Mouse (Mus musculus): Measurements from ENCODE around the gene Gria1.

The Gria1 gene

GRCm38 (mm10) chr11:57162931-57163330 is 151.7 kb downstream of the Gria1 start:
- no peak for DNase-seq (ENCODE audit: low read depth, low spot score)

GRCm38 (mm10) chr11:57170058-57170457 is 158.9 kb downstream of the Gria1 start:
- DNase-seq (ENCODE audit: low read depth, low spot score): no peak

- DNase-seq (ENCODE audit: low read depth, low spot score): no peak
These were observed 163.0 kb downstream of the Gria1 start for GRCm38 (mm10) chr11:57174165-57174564.

DNA sequence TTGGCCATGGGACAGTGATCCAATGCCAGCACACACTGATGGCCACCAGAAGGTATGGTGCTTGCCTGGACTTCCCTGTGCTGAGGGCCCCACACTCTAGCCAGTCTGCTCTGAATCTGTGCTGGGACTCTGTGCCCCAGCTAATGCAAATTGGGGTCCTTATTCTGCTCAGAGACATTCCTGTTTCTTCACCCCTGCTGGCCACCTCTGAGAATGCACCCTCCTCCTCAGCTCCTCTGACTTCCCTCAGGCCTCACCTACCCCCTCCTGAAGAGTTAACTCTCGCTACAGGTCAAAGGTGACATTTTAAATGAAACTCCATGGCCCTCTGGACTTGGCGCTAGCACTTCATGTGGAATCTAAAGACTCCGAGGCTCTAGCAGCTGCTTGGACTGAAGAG is 165.4 kb downstream of the Gria1 start:
- DNase-seq (ENCODE audit: low read depth, low spot score): peak; percentile 47

- DNase-seq (ENCODE audit: low read depth, low spot score): no peak
These were observed 173.0 kb downstream of the Gria1 start for GRCm38 (mm10) chr11:57184216-57184615.

DNA sequence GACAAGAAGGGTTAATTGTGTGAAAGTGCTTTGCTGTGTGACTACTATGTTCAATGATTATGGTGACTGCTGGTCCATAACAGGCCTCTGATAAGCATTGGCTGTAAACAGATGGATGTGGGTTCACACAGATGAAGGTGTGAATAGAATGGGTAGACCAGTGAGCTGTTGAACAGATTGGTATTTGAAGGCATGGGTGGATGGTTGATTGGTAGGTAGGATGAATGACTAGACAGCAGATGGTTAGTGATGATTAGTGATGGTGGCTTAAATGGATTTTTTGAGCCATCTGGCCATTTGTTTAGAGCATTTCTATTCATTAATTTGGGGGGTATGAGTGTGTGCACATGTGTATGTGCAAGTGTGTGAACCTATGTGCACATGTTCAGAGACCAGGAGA is 173.9 kb downstream of the Gria1 start:
- no peak for DNase-seq (ENCODE audit: low read depth, low spot score)

GRCm38 (mm10) chr11:57189391-57189790 is 178.2 kb downstream of the Gria1 start:
- DNase-seq (ENCODE audit: low read depth, low spot score): no peak

GRCm38 (mm10) chr11:57194746-57195145 is 183.6 kb downstream of the Gria1 start:
- DNase-seq (ENCODE audit: low read depth, low spot score): no peak

DNA sequence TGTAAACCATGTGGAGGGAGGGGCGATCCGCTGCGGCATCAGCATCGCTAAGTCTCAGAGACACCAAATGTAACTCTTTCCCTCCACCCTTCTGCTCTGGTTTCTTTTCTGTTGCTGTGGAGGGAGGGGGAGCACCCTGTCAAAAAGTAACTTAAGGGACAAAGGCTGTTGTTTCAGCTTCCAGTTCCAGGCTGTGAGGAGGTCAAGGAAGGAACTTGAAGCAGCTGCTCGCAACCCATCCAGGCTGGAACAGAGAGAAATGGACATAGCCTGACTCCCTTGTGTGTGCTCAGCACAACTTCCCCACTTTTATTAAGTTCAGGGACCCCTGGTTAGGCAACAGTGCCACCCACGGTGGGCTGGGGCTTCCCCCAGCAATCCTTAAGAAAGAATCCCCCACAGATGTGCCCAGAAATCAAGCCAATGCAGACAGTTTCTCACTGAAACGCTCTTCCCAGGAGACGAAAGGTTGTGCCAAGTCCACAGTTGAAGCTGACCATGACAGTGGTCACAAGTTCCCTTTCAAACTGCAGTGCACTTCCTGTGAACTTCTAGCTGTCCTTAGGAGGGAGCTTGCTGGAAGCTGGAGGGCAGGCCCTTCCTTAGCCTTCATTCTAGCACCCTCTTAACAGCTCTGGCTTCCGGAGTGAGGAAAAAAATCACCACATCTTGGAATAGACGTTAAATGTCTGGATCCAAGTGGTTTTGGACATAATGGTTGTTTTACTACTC is 190.2 kb downstream of the Gria1 start:
- DNase-seq (ENCODE audit: low read depth, low spot score): no peak

- DNase-seq (ENCODE audit: low read depth, low spot score): no peak
These were observed 193.2 kb downstream of the Gria1 start for GRCm38 (mm10) chr11:57204371-57204770.

- DNase-seq (ENCODE audit: low read depth, low spot score): no peak
These were observed 196.1 kb downstream of the Gria1 start for GRCm38 (mm10) chr11:57207260-57207659.

GRCm38 (mm10) chr11:57214079-57214478 is 202.9 kb downstream of the Gria1 start:
- no peak for DNase-seq (ENCODE audit: low read depth, low spot score)

DNA sequence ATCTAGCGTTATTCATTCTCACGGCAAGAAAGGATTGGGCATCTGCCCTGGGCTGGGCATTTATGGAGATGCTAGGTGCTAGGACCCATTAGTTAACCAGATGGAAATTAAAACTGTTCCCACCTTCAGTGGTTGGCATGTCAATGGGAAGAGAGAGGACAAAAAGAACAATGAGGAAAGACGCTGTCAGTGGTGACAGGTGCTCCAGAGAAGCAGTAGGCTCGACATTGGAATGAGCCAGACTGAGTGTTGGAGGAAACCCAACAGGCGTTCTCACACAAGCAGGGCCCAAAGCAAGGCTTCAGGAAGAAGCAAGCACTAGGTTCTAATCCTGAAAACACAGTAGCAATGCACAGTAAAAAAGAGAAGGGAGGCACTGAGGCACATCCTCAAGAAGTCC is 203.4 kb downstream of the Gria1 start:
- DNase-seq (ENCODE audit: low read depth, low spot score): no peak

GRCm38 (mm10) chr11:57222797-57223569 is 211.8 kb downstream of the Gria1 start:
- no peak for DNase-seq (ENCODE audit: low read depth, low spot score)

DNA sequence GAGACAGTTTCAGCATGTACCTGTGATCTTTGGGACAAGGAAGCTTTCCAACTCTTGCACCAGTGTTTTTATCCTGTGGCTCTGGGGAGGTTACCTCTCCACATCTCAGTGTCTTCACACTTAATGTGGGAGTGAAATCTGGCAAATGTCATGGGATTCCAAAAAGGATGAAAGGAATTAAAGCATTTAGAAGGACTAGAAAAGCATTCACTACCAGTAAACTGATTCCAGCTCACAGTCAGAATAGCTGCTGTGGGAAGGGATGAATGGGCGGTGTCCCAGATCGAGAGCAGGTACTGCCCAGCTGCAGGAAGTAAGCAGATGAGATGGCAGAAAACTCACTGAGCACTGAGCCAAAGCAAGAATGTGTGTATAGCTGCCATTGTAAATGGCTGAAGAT is 224.3 kb downstream of the Gria1 start:
- no peak for DNase-seq (ENCODE audit: low read depth, low spot score)

DNA sequence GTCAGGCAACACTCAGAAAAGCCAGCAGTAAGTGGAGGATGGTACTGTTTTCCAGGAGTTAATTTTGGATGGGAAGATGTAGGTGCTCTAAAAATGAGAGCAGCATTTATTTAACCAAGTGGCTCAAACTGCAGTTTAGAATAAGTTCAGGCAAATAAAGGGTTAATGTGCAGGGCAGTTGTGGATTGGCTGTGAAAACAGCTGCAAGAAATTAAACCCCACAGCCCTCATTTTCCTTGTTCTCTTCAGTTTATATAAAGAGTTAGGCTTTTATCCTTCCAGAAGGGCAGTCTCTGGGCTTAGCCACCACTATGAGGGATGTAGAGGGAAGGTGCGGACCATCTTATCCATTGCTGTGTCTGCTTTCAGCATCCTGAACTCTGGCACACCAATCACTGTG is 225.2 kb downstream of the Gria1 start:
- DNase-seq (ENCODE audit: low read depth, low spot score): no peak

DNA sequence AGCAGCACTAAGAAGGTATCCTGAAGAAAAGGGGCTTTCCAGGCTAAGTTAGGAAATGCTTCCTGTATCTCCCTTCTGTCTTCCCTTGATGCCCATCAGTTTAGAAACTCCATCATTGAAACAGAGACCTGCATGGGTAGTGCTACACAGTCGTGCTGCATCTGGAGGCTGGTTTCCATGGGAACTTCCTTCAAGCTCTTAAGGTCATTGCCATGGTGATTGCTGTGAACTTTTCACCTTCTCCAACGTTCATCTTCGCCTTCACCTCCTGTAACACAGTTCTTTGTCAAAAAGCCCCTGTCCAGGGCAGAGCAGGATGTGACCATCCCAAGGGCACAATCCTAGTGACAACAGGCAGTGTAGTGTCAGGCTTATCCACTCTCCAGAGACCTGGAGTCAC is 228.6 kb downstream of the Gria1 start:
- peak; percentile 31 for DNase-seq (ENCODE audit: low read depth, low spot score)

DNA sequence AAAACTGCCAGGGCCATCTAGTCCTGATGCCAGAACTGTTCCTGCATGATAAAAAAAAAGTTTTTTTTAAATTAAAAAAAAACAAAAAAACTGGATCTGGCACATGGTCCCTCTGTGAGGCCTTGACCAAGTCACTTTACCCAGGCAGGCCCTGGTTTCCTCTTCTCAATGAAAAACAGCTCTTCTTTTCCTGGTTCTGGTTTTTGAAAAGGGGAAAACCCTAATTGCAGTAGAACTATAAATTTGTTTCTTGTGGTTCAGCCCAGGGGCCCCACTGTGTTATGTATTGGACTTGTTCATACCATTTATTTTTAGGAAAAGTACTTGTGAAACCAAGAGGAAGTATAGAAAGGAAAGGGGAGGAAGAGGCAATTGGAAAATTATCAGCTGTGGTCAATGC is 232.6 kb downstream of the Gria1 start:
- DNase-seq (ENCODE audit: low read depth, low spot score): no peak

- DNase-seq (ENCODE audit: low read depth, low spot score): no peak
These were observed 233.4 kb downstream of the Gria1 start for GRCm38 (mm10) chr11:57244543-57244942.

- DNase-seq (ENCODE audit: low read depth, low spot score): no peak
These were observed 237.7 kb downstream of the Gria1 start for GRCm38 (mm10) chr11:57248870-57249269.

GRCm38 (mm10) chr11:57250129-57250528 is 238.9 kb downstream of the Gria1 start:
- no peak for DNase-seq (ENCODE audit: low read depth, low spot score)

- DNase-seq (ENCODE audit: low read depth, low spot score): no peak
These were observed 260.5 kb downstream of the Gria1 start for GRCm38 (mm10) chr11:57271687-57272086.

DNA sequence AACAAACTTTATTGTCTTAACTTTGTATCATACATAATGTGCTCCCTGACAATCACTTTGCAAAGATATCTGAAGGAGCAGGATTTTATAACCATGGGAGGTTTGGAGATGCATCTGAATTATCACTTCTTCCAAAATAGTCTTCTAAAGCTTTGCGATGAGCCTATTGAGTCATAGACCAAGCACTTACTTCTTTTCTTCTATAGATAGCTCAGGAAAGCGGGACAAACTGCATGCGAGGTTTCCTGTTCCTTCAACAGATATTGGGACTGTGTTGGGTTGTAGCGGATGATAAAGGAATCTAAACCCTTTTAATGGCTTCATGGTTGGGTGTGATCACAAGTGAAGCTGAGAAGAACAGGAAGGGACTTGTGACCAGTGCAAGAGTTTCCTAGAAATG is 263.5 kb downstream of the Gria1 start:
- no peak for DNase-seq (ENCODE audit: low read depth, low spot score)

Data from R1 (cell line).